Mouse (Mus musculus): Measurements from ENCODE around the gene Gm13103.
"Not testable (repeated sequence)": the region's sequence is repeated elsewhere in the genome, so short reads cannot be mapped to it uniquely, and the experiment has no call there.

Gm13103 gene

GRCm38 (mm10) chr4:143846197-143846596 is at the start of gene Gm13103:
Gm13103 (plus strand) TSS chr4:143846497.
- DNase-seq (ENCODE audit: low read depth, low spot score), result not testable (repeated sequence)

- DNase-seq (ENCODE audit: low read depth, low spot score), result no peak
Measured at GRCm38 (mm10) chr4:143815993-143816392, 30.3 kb upstream of the Gm13103 start, which contains the start of gene Gm13084. Gm13084 (minus strand) TSS chr4:143816093.

GRCm38 (mm10) chr4:143882371-143882770 is 36.1 kb downstream of the Gm13103 start:
- not testable (repeated sequence) for DNase-seq (ENCODE audit: low read depth, low spot score)

- DNase-seq (ENCODE audit: low read depth, low spot score), result peak; percentile 74
Measured at GRCm38 (mm10) chr4:143894406-143894805, 48.1 kb downstream of the Gm13103 start.

- DNase-seq (ENCODE audit: low read depth, low spot score), result not testable (repeated sequence)
Measured at GRCm38 (mm10) chr4:143900280-143900679, 54.0 kb downstream of the Gm13103 start, which contains the start of gene Pramef6. Pramef6 (minus strand) TSS chr4:143900380.
